17 mouse cellular contexts compared by ENCODE assay signal in genomic region chr7:113066536-113066935, GRCm38 (mm10).
A peak's percentile ranks its signal among the peaks of the same experiment; 100 is the strongest.
DNase-seq lines count a peak whose midpoint lies in the region; ATAC-seq lines count a peak whose summit lies in the region.
"Had no signal": no experiment of that assay in that cellular context is flagged by ENCODE, and none has a peak within 500 bp of the region (broad histone marks: within the 10 kb centered on the region; RNA-seq: fewer than 3 reads in every experiment).

No protein-coding gene starts in this region.

- peaks cover 18% of the 10 kb centered on the region for H3K4me1 ChIP-seq in heart, embryonic 13.5 days
- H3K4me1 ChIP-seq: embryonic facial prominence, embryonic 13.5 days; limb, embryonic 12.5 days had no signal

- peak; percentile 86 for ATAC-seq in frontal cortex, adult (ENCODE audit: low TSS enrichment)
- no peak for ATAC-seq in heart, embryonic 13.5 days (ENCODE audit: extremely low read depth, insufficient number of reproducible peaks, low FRiP score, low TSS enrichment)
- ATAC-seq: hindbrain, postnatal 0 days; liver, postnatal 0 days; midbrain, embryonic 13.5 days had no signal

- H3K4me3 ChIP-seq in heart, embryonic 13.5 days = 0 out of 2 replicates have a peak overlapping the region, but pooled peaks have one; percentile 1
- H3K4me3 ChIP-seq: embryonic facial prominence, embryonic 13.5 days; limb, embryonic 12.5 days; midbrain, embryonic 13.5 days had no signal

- no peaks in the 10 kb centered on the region for H3K36me3 ChIP-seq in heart, embryonic 13.5 days
- H3K36me3 ChIP-seq: embryonic facial prominence, embryonic 13.5 days; limb, embryonic 12.5 days; midbrain, embryonic 13.5 days had no signal

- H3K27ac ChIP-seq in heart, embryonic 13.5 days (replicated peaks) = peak overlapping the region; percentile 61
- H3K27ac ChIP-seq: embryonic facial prominence, embryonic 13.5 days; hindbrain, postnatal 0 days; limb, embryonic 12.5 days; macrophage; midbrain, embryonic 13.5 days had no signal

- no peak overlapping the region for H3K9ac ChIP-seq in heart, embryonic 13.5 days
- H3K9ac ChIP-seq: embryonic facial prominence, embryonic 13.5 days; limb, embryonic 12.5 days; liver, postnatal 0 days; midbrain, embryonic 13.5 days had no signal

- 19% methylated on average over 12 of the region's 12 CpGs for WGBS in heart, embryonic 13.5 days

- peak overlapping the region; percentile 42 for H3K4me2 ChIP-seq in heart, embryonic 13.5 days
- H3K4me2 ChIP-seq: embryonic facial prominence, embryonic 13.5 days; limb, embryonic 12.5 days; midbrain, embryonic 13.5 days had no signal

- H3K27me3 ChIP-seq in heart, embryonic 13.5 days (replicated peaks) = peaks cover 5% of the 10 kb centered on the region; the same call in 1 of the 2 replicates
- H3K27me3 ChIP-seq: embryonic facial prominence, embryonic 13.5 days; limb, embryonic 12.5 days; midbrain, embryonic 13.5 days had no signal

- DNase-seq in frontal cortex, postnatal 10 days (ENCODE audit: low spot score in 2 of 2) = no peak
- peak; percentile 39 for DNase-seq in right cerebral cortex, adult 18-20 months
- no peak for DNase-seq in right cerebral cortex, postnatal 25 days
- peak; percentile 18 for DNase-seq in skeletal muscle tissue, adult 2 months (ENCODE audit: low read depth, low spot score)
- DNase-seq in lung, postnatal 25 days (ENCODE audit: low spot score) = no peak
- no peak for DNase-seq in layer of hippocampus, adult 11-12 months (ENCODE audit: low spot score)
- DNase-seq: cerebellum, adult 11-12 months; gastrocnemius, postnatal 14 days; kidney, adult 9 months; liver, postnatal 0 days had no signal

- H3K9me3 ChIP-seq in heart, embryonic 13.5 days = no peaks in the 10 kb centered on the region
- H3K9me3 ChIP-seq: embryonic facial prominence, embryonic 13.5 days; limb, embryonic 12.5 days; midbrain, embryonic 13.5 days had no signal

Comparison
In these comparisons a context has a peak if more than half of its experiments do, and no peak if none do; other contexts are left out.
1. DNase-seq: peak in right cerebral cortex, adult 18-20 months (single experiment) and skeletal muscle tissue, adult 2 months (single experiment); none in frontal cortex, postnatal 10 days (0 of 2), right cerebral cortex, postnatal 25 days (single experiment), lung, postnatal 25 days (single experiment) and layer of hippocampus, adult 11-12 months (single experiment).